Mouse (Mus musculus) adrenal gland, adult 18-20 months (tissue): Measurements from ENCODE around the gene Slc39a7. TPM values are rescaled to one million over a fixed set of nuclear protein-coding genes. Genes with fewer than 3 reads are reported as not detected.
A peak's percentile ranks its signal among the peaks of the same experiment; 100 is the strongest.
"Not testable (repeated sequence)": the region's sequence is repeated elsewhere in the genome, so short reads cannot be mapped to it uniquely, and the experiment has no call there.

Experiments
- DNase-seq, 2 experiments: peaks; one replicate each; pipeline ENCODE4 v3.0.0; 2021 to 2022; ENCODE audit warnings: low spot score in 2 of 2
- microRNA-seq, 2 experiments: library from miRNA; unstranded; fragments of <30 nt; microRNA quantifications; one replicate each; pipeline ENCODE4 v1.2.0; 2021; ENCODE audit warnings: borderline number of aligned reads in 2 of 2
- total RNA-seq, 2 experiments: library from RNA; stranded (reverse); gene quantifications; 1 replicate in 1 of 2; 2 replicates in 1 of 2; pipeline ENCODE4 v1.2.3; 2021

Gene Slc39a7
- total RNA-seq, 2 experiments from 2014 or later: 131 to 156 TPM

GRCm38 (mm10) chr17:34003426-34003825, 28.1 kb downstream of the Slc39a7 start:
- peak in 1 of 2 experiments; percentile 57 for DNase-seq

- DNase-seq: not testable (repeated sequence)
Observed at GRCm38 (mm10) chr17:34000796-34001195, 30.7 kb downstream of the Slc39a7 start.

- peak; percentile 87 to 91 for DNase-seq
Observed at GRCm38 (mm10) chr17:34000150-34000537, 31.3 kb downstream of the Slc39a7 start, which contains the start of gene H2-K1. Gene H2-K1, minus strand, starts transcription at chr17:34000347.

GRCm38 (mm10) chr17:33999341-34000149, 31.9 kb downstream of the Slc39a7 start:
- peak in 1 of 2 experiments; percentile 47 for DNase-seq

GRCm38 (mm10) chr17:33998697-33999096, 32.8 kb downstream of the Slc39a7 start:
- not testable (repeated sequence) for DNase-seq

GRCm38 (mm10) chr17:33997025-33997424, 34.5 kb downstream of the Slc39a7 start:
- not testable (repeated sequence) for DNase-seq

GRCm38 (mm10) chr17:33995651-33996050, 35.8 kb downstream of the Slc39a7 start:
- DNase-seq: no peak

GRCm38 (mm10) chr17:33994959-33995358, 36.5 kb downstream of the Slc39a7 start:
- no peak for DNase-seq

- DNase-seq: peak; percentile 52 to 67
Observed at GRCm38 (mm10) chr17:33991788-33992664, 39.5 kb downstream of the Slc39a7 start.

GRCm38 (mm10) chr17:33982136-33982535, 49.3 kb downstream of the Slc39a7 start:
- DNase-seq: peak; percentile 57 to 75

GRCm38 (mm10) chr17:33981192-33981909, 50.1 kb downstream of the Slc39a7 start:
- DNase-seq: peak; percentile 61 to 70

GRCm38 (mm10) chr17:33980181-33981035, 51.1 kb downstream of the Slc39a7 start:
- DNase-seq: no peak

GRCm38 (mm10) chr17:33979512-33980050, 51.9 kb downstream of the Slc39a7 start:
- DNase-seq: no peak

- peak; percentile 66 to 73 for DNase-seq
Observed at GRCm38 (mm10) chr17:33978631-33979031, 52.9 kb downstream of the Slc39a7 start.

Small RNA genes lying within 50 kb of the gene (microRNA-seq; reads per million reads assigned to microRNA genes)
- gene Mir219a-1: 0 to 0.61 reads per million in 2 experiments
- gene Mir219c: 0 reads per million in 2 experiments

Other genes with a start within 250 kb of the Slc39a7 start
- gene Angptl4, start 249.9 kb downstream of the Slc39a7 start, total RNA-seq: 100 to 1,000 TPM in 1 of 2 experiments, 10 to 100 TPM in 1; 47.8 to 111 TPM
- gene Kank3, start 221.2 kb downstream of the Slc39a7 start, total RNA-seq: 10 to 100 TPM; 66.2 to 93.4 TPM
- 1,000 to 10,000 TPM; 1,292 to 1,451 TPM for gene Rps28, start 207.1 kb downstream of the Slc39a7 start, total RNA-seq
- gene Ndufa7, start 207.1 kb downstream of the Slc39a7 start, total RNA-seq: 100 to 1,000 TPM; 487 to 498 TPM
- gene Cd320, start 188.6 kb downstream of the Slc39a7 start, total RNA-seq: 10 to 100 TPM; 24.0 to 39.7 TPM
- gene Gm7029, start 157.8 kb downstream of the Slc39a7 start, total RNA-seq: not detected
- 1 to 10 TPM in 1 of 2 experiments, under 1 TPM in 1; 0.86 to 1.8 TPM for gene Kifc1, start 141.0 kb downstream of the Slc39a7 start, total RNA-seq
- gene Platr17, start 126.5 kb downstream of the Slc39a7 start, total RNA-seq: not detected
- 10 to 100 TPM; 25.5 to 29.7 TPM for gene Daxx, start 122.3 kb downstream of the Slc39a7 start, total RNA-seq
- 100 to 1,000 TPM; 179 to 234 TPM for gene Tapbp, start 115.8 kb downstream of the Slc39a7 start, total RNA-seq
- 10 to 100 TPM; 20.3 to 23.3 TPM for gene Zbtb22, start 115.8 kb downstream of the Slc39a7 start, total RNA-seq
- 10 to 100 TPM; 42.8 to 46.3 TPM for gene Rgl2, start 102.1 kb downstream of the Slc39a7 start, total RNA-seq
- 10 to 100 TPM; 79.6 to 90.7 TPM for gene Pfdn6, start 91.3 kb downstream of the Slc39a7 start, total RNA-seq
- gene Wdr46, start 91.0 kb downstream of the Slc39a7 start, total RNA-seq: 10 to 100 TPM; 29.2 to 35.7 TPM
- 1 to 10 TPM; 3.9 to 5.0 TPM for gene B3galt4, start 80.2 kb downstream of the Slc39a7 start, total RNA-seq
- 10 to 100 TPM; 51.1 to 53.5 TPM for gene Vps52, start 75.9 kb downstream of the Slc39a7 start, total RNA-seq
- 100 to 1,000 TPM; 672 to 676 TPM for gene Rps18, start 75.7 kb downstream of the Slc39a7 start, total RNA-seq
- 1,000 to 10,000 TPM in 1 of 2 experiments, 100 to 1,000 TPM in 1; 550 to 1,344 TPM for gene H2-K1, start 31.3 kb downstream of the Slc39a7 start, total RNA-seq
- 10 to 100 TPM; 43.9 to 45.5 TPM for gene Ring1, start 7.0 kb downstream of the Slc39a7 start, total RNA-seq
- 100 to 1,000 TPM; 246 to 274 TPM for gene H2-Ke6, start 3.6 kb downstream of the Slc39a7 start, total RNA-seq
- gene Rxrb, start 130 bp upstream of the Slc39a7 start, total RNA-seq: 10 to 100 TPM; 55.9 to 58.2 TPM
- 1 to 10 TPM; 1.4 to 1.9 TPM for gene Col11a2, start 7.8 kb upstream of the Slc39a7 start, total RNA-seq
- under 1 TPM; 0.36 to 0.54 TPM for gene H2-Oa, start 60.7 kb upstream of the Slc39a7 start, total RNA-seq
- gene H2-DMa, start 87.9 kb upstream of the Slc39a7 start, total RNA-seq: 10 to 100 TPM; 14.7 to 21.0 TPM
- 100 to 1,000 TPM; 199 to 244 TPM for gene Brd2, start 91.0 kb upstream of the Slc39a7 start, total RNA-seq
- gene H2-DMb2, start 111.6 kb upstream of the Slc39a7 start, total RNA-seq: 1 to 10 TPM; 2.0 to 3.8 TPM
- 10 to 100 TPM in 1 of 2 experiments, 1 to 10 TPM in 1; 8.5 to 13.3 TPM for gene H2-DMb1, start 121.4 kb upstream of the Slc39a7 start, total RNA-seq
- 10 to 100 TPM; 13.8 to 24.9 TPM for gene Tap1, start 155.9 kb upstream of the Slc39a7 start, total RNA-seq
- gene Psmb9, start 156.1 kb upstream of the Slc39a7 start, total RNA-seq: 10 to 100 TPM; 15.2 to 31.6 TPM
- 10 to 100 TPM; 36.2 to 74.2 TPM for gene Psmb8, start 166.0 kb upstream of the Slc39a7 start, total RNA-seq
- 10 to 100 TPM; 51.6 to 60.9 TPM for gene Tap2, start 171.8 kb upstream of the Slc39a7 start, total RNA-seq
- under 1 TPM; 0.40 to 0.99 TPM for gene H2-Ob, start 207.2 kb upstream of the Slc39a7 start, total RNA-seq
- 100 to 1,000 TPM in 1 of 2 experiments, 10 to 100 TPM in 1; 90.9 to 173 TPM for gene H2-Ab1, start 226.0 kb upstream of the Slc39a7 start, total RNA-seq